Mouse (Mus musculus) olfactory bulb, adult 2 months (tissue): ENCODE data around the gene Fam186b.

Experiments used
- CTCF ChIP-seq: fragments of 200-500 bp; IDR thresholded peaks from 2 replicates; pipeline ENCODE4 v1.5.1; 2012; ENCODE audit warnings: low read depth, mild to moderate bottlenecking, low read length, moderate library complexity; ENCODE audit not compliant: insufficient read depth
- POLR2A ChIP-seq: fragments of 200-500 bp; IDR thresholded peaks from 2 replicates; pipeline ENCODE4 v1.6.1; 2012; ENCODE audit warnings: mild to moderate bottlenecking, low read depth, low read length, moderate library complexity; ENCODE audit not compliant: insufficient read depth

GRCm38 (mm10) chr15:99343414-99344147 is 47.9 kb upstream of the Fam186b start:
- no peak for TF ChIP-seq POLR2A
- TF ChIP-seq CTCF: no peak
